ENCODE assay signal across 8 mouse cellular contexts in genomic region chrX:20658891-20659406, GRCm38 (mm10). TPM values are rescaled to one million over a fixed set of nuclear protein-coding genes. Genes with fewer than 3 reads are reported as not detected.
DNase-seq lines count a peak whose midpoint lies in the region; ATAC-seq and TF ChIP-seq lines count a peak whose summit lies in the region.

No protein-coding gene starts in this region.

- H3K27me3 ChIP-seq in spleen, adult 2 months (ENCODE audit: control insufficient read depth, insufficient read depth, low read length), result no peaks in the 10 kb centered on the region
- H3K27me3 ChIP-seq in liver, adult 2 months (ENCODE audit: control insufficient read depth, insufficient read depth, low read length), result no peaks in the 10 kb centered on the region
- no peaks in the 10 kb centered on the region for H3K27me3 ChIP-seq in neural tube, embryonic 13.5 days

- ATAC-seq in neural tube, embryonic 13.5 days (ENCODE audit: low read depth), result no peak

- H3K36me3 ChIP-seq in spleen, adult 2 months (ENCODE audit: control insufficient read depth, insufficient read depth, low read length), result no peaks in the 10 kb centered on the region
- H3K36me3 ChIP-seq in liver, adult 2 months (ENCODE audit: control insufficient read depth, insufficient read depth, low read length), result no peaks in the 10 kb centered on the region
- H3K36me3 ChIP-seq in neural tube, embryonic 13.5 days, result no peaks in the 10 kb centered on the region

- H3K4me1 ChIP-seq in spleen, adult 2 months (ENCODE audit: control insufficient read depth, insufficient read depth, insufficient read length), result peaks cover 2% of the 10 kb centered on the region; the same call in 1 of the 2 replicates
- H3K4me1 ChIP-seq in liver, adult 2 months (ENCODE audit: control insufficient read depth, insufficient read depth, low read length), result no peaks in the 10 kb centered on the region
- H3K4me1 ChIP-seq in neural tube, embryonic 13.5 days (replicated peaks), result 0 out of 2 replicates have a peak, but pooled peaks cover 7% of the 10 kb centered on the region

- intact Hi-C loops in heart, postnatal 36 days (cut with DNase I), result loop anchor here (1.0 kb wide), 1 partner anchor 41 kb away; no protein-coding TSS in a partner anchor

- no peak for TF ChIP-seq POLR2A in spleen, adult 2 months (IDR thresholded peaks at IDR 0.05; ENCODE audit: low read depth, low read length)
- TF ChIP-seq POLR2A in liver, adult 2 months (IDR thresholded peaks at IDR 0.05; ENCODE audit: extremely low read depth, insufficient read depth, low read length), result no peak

- H3K9me3 ChIP-seq in neural tube, embryonic 13.5 days, result no peaks in the 10 kb centered on the region

- peak overlapping the region; percentile 71 for H3K4me3 ChIP-seq in spleen, adult 2 months (ENCODE audit: extremely low read depth, insufficient read depth, insufficient read length)
- peak overlapping the region; percentile 69 for H3K4me3 ChIP-seq in liver, adult 2 months (ENCODE audit: insufficient read depth, low read depth, low read length)
- peak overlapping the region; percentile 48 for H3K4me3 ChIP-seq in neural tube, embryonic 13.5 days

- 30% methylated on average over 24 of the region's 24 CpGs for WGBS in spleen, adult 2 months
- WGBS in liver, adult 2 months, result under 1% methylated on average over 24 of the region's 24 CpGs
- WGBS in neural tube, embryonic 13.5 days, result 19% methylated on average over 24 of the region's 24 CpGs

- H3K79me2 ChIP-seq in liver, adult 2 months (ENCODE audit: control insufficient read depth, insufficient read depth, low read length), result peaks cover 13% of the 10 kb centered on the region; the same call in 1 of the 2 replicates

- H3K4me2 ChIP-seq in neural tube, embryonic 13.5 days, result peak overlapping the region; percentile 70

- DNase-seq in spleen, adult 2 months (ENCODE audit: low read depth in 1 of 2, low spot score in 2 of 2), result no peak
- DNase-seq in spleen, postnatal 14 days (ENCODE audit: low spot score in 2 of 2), result no peak
- peak; percentile 14 for DNase-seq in embryo, embryonic 10 days (ENCODE audit: low spot score)
- peak; percentile 5 to 12 for DNase-seq in heart, postnatal 36 days
- DNase-seq in liver, adult 2 months (ENCODE audit: extremely low read depth, low read depth, low spot score), result no peak
- DNase-seq in layer of hippocampus, adult 9-11 months, result no peak
- DNase-seq in ovary, adult 18-20 months (ENCODE audit: low spot score), result no peak

- H3K27ac ChIP-seq in spleen, adult 2 months (ENCODE audit: insufficient read depth, low read length), result peak overlapping the region; percentile 60; the same call in 1 of the 2 replicates
- H3K27ac ChIP-seq in liver, adult 2 months (replicated peaks; ENCODE audit: insufficient read depth, low read depth, low read length), result peak overlapping the region; percentile 20; the same call in 1 of the 2 replicates
- H3K27ac ChIP-seq in neural tube, embryonic 13.5 days (replicated peaks), result no peak overlapping the region

- no peak for TF ChIP-seq CTCF in spleen, adult 2 months (IDR thresholded peaks at IDR 0.05; ENCODE audit: extremely low read depth, insufficient read depth, insufficient read length, insufficient replicate concordance)
- no peak for TF ChIP-seq CTCF in liver, adult 2 months (IDR thresholded peaks at IDR 0.05; ENCODE audit: low read depth, low read length)

- peak overlapping the region; percentile 43 for H3K9ac ChIP-seq in liver, adult 2 months (ENCODE audit: low read depth, low read length)
- H3K9ac ChIP-seq in neural tube, embryonic 13.5 days, result peak overlapping the region; percentile 63

RNA-seq across cellular contexts. Expression of gene Uba1, which starts 0.8 kb away (rescaled TPM):
- polyA plus RNA-seq in spleen, adult 2 months (2012; rRNA removed), result 188 and 201 TPM in 2 replicates
- total RNA-seq in heart, postnatal 36 days (2021), result 100 to 1,000 TPM; 220 to 228 TPM
- total RNA-seq in liver, adult 2 months (2014; rRNA removed), result 69.8 and 90.9 TPM in 2 replicates
- 162 and 181 TPM in 2 replicates for polyA plus RNA-seq in liver, adult 2 months (2012; rRNA removed)
- polyA plus RNA-seq in neural tube, embryonic 13.5 days (2015; fragmentation: Nextera tagmentation; extraction: Ambion mirVana), result 390 TPM in 2 replicates

RNA-seq across cellular contexts. Expression of gene Cdk16, which starts 28.8 kb away (rescaled TPM):
- 81.6 and 90.8 TPM in 2 replicates for polyA plus RNA-seq in spleen, adult 2 months (2012; rRNA removed)
- 100 to 1,000 TPM; 128 to 142 TPM for total RNA-seq in heart, postnatal 36 days (2021)
- total RNA-seq in liver, adult 2 months (2014; rRNA removed), result 11.7 and 12.5 TPM in 2 replicates
- polyA plus RNA-seq in liver, adult 2 months (2012; rRNA removed), result 33.0 and 47.5 TPM in 2 replicates
- 145 and 146 TPM in 2 replicates for polyA plus RNA-seq in neural tube, embryonic 13.5 days (2015; fragmentation: Nextera tagmentation; extraction: Ambion mirVana)

RNA-seq across cellular contexts. Expression of gene Ndufb11, which starts 41.5 kb away (rescaled TPM):
- 64.1 and 65.4 TPM in 2 replicates for polyA plus RNA-seq in spleen, adult 2 months (2012; rRNA removed)
- total RNA-seq in heart, postnatal 36 days (2021), result 100 to 1,000 TPM; 685 to 742 TPM
- 294 and 308 TPM in 2 replicates for total RNA-seq in liver, adult 2 months (2014; rRNA removed)
- polyA plus RNA-seq in liver, adult 2 months (2012; rRNA removed), result 199 and 207 TPM in 2 replicates
- polyA plus RNA-seq in neural tube, embryonic 13.5 days (2015; fragmentation: Nextera tagmentation; extraction: Ambion mirVana), result 238 and 249 TPM in 2 replicates

RNA-seq across cellular contexts. Expression of gene Rbm10, which starts 41.6 kb away (rescaled TPM):
- polyA plus RNA-seq in spleen, adult 2 months (2012; rRNA removed), result 47.5 and 64.5 TPM in 2 replicates
- 10 to 100 TPM; 19.5 to 20.1 TPM for total RNA-seq in heart, postnatal 36 days (2021)
- 12.3 and 14.0 TPM in 2 replicates for total RNA-seq in liver, adult 2 months (2014; rRNA removed)
- polyA plus RNA-seq in liver, adult 2 months (2012; rRNA removed), result 23.9 and 32.9 TPM in 2 replicates
- polyA plus RNA-seq in neural tube, embryonic 13.5 days (2015; fragmentation: Nextera tagmentation; extraction: Ambion mirVana), result 58.0 and 61.7 TPM in 2 replicates

RNA-seq across cellular contexts. Expression of gene Usp11, which starts 44.8 kb away (rescaled TPM):
- 16.1 and 16.2 TPM in 2 replicates for polyA plus RNA-seq in spleen, adult 2 months (2012; rRNA removed)
- 1 to 10 TPM; 4.3 to 7.9 TPM for total RNA-seq in heart, postnatal 36 days (2021)
- 0.46 and 0.74 TPM in 2 replicates for total RNA-seq in liver, adult 2 months (2014; rRNA removed)
- polyA plus RNA-seq in liver, adult 2 months (2012; rRNA removed), result 0.54 and 0.55 TPM in 2 replicates
- 91.5 and 94.7 TPM in 2 replicates for polyA plus RNA-seq in neural tube, embryonic 13.5 days (2015; fragmentation: Nextera tagmentation; extraction: Ambion mirVana)

Comparison
In these comparisons a context has a peak if more than half of its experiments do, and no peak if none do; other contexts are left out.
1. DNase-seq: peak in embryo, embryonic 10 days (single experiment) and heart, postnatal 36 days (2 of 2); none in spleen, adult 2 months (0 of 2), spleen, postnatal 14 days (0 of 2), liver, adult 2 months (single experiment), layer of hippocampus, adult 9-11 months (single experiment) and ovary, adult 18-20 months (single experiment).
2. Peak in every context shown above with its lines, with median percentiles within 50 percentile points of each other: H3K4me3 ChIP-seq.